Mouse (Mus musculus): ENCODE data around the gene Ddx19a. TPM values are rescaled to one million over a fixed set of nuclear protein-coding genes. Genes with fewer than 3 reads are reported as not detected.

Gene Ddx19a
- polyA plus RNA-seq (2014; fragmentation: Illumina TruSeq; extraction: RNeasy Lipid Tissue Mini Kit (QIAGEN cat#74804); ENCODE audit: low read depth, low replicate concordance) = 12.4 TPM

DNA sequence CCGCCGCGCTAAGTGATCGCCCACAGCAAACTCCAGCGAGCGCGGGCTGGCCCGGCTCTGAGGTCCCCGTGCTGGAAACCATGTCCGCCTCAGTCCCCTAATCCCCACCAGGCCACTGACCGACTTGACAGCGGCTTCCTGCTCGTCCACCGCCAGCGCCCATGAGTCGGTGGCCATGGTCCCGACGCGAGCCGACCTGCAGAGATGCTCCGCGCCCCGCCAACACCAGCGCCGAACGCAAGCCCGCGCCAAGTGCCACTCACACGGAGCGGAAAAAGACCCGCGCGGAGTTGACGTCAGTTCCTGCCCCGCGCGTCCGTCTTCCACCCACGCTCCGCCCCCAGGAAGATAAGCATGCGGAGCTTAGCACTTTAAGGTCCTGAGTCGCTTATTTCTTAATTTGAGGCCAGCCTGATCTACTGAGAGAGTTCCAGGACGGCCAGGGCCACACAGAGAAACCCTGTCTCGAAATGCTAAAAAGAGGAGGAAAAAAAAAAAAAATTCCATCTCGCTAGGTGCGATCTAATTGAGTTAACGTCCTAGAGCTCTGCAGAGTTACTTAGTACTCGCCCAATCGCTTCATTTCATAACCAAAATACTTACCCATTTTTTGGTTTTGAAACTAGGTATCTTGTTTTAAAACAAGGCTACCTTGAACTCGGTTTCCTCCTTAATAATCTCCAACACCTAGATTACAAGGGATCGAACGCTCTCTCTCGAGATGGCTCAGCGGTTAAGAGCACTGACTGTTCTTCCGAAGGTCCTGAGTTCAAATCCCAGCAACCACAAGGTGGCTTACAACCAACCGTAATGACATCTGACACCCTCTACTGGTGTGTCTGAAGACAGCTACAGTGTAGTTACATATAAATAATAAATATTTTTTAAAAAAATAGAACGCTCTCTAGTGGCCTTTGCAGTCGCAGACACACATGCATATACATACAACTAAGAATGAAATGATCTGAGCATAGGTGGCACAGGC is at the start of gene Ddx19a:
Gene Ddx19a, minus strand, starts transcription at position 254 of the 985 bp plus-strand sequence.

DNA sequence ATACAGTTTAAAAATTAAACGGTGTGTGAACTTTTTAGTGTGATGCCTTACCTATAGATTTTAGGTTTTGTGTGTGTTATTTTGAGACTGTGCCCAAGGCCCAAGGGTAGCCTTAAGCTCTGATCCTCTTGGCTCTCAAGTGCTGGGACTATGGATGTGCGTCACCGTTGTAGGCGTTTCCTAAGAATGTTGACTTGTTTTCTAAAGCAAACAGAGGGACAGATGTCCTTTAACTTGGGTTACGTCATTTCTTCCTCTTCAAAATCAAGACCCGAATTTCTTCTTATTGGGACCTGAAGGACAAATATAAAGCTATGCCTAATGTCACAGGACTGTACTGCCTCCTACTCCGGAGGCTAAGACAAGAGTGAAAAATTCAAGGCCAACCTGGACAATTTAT is 35.3 kb upstream of the Ddx19a start, which contains the start of gene Aars:
Gene Aars, plus strand, starts transcription at position 229 of the 400 bp plus-strand sequence.

DNA sequence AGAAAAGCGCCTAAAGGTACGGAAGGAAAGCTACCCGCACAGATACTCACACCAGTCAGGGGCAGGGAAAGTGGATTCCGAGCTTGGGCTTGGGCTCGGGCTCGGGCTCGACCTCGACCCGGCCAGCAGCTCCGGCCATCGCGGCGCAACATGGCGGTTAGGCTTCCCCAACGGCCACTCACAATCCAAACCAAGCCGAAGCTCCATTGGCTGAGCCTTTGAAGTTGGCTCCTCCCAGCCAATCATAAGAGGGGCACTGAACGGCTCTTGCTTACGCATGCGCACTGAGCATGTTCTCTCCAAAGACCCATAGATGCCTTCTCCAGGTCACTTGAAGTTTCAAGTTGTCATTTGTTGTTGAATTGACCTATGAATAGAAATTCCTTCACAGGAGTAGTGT is 34.0 kb upstream of the Ddx19a start, which contains the start of gene Ddx19b:
Gene Ddx19b, minus strand, starts transcription at position 180 of the 400 bp plus-strand sequence.

Other genes with a start within 250 kb of the Ddx19a start
- not detected for gene Il34, start 191.9 kb downstream of the Ddx19a start, polyA plus RNA-seq (2014; fragmentation: Illumina TruSeq; extraction: RNeasy Lipid Tissue Mini Kit (QIAGEN cat#74804); ENCODE audit: low read depth, low replicate concordance)
- 11.6 TPM for gene Cog4, start 151.2 kb downstream of the Ddx19a start, polyA plus RNA-seq (2014; fragmentation: Illumina TruSeq; extraction: RNeasy Lipid Tissue Mini Kit (QIAGEN cat#74804); ENCODE audit: low read depth, low replicate concordance)
- 11.0 TPM for gene Sf3b3, start 151.0 kb downstream of the Ddx19a start, polyA plus RNA-seq (2014; fragmentation: Illumina TruSeq; extraction: RNeasy Lipid Tissue Mini Kit (QIAGEN cat#74804); ENCODE audit: low read depth, low replicate concordance)
- 0.64 TPM for gene Fuk, start 95.3 kb downstream of the Ddx19a start, polyA plus RNA-seq (2014; fragmentation: Illumina TruSeq; extraction: RNeasy Lipid Tissue Mini Kit (QIAGEN cat#74804); ENCODE audit: low read depth, low replicate concordance)
- 0.34 TPM for gene St3gal2, start 77.9 kb downstream of the Ddx19a start, polyA plus RNA-seq (2014; fragmentation: Illumina TruSeq; extraction: RNeasy Lipid Tissue Mini Kit (QIAGEN cat#74804); ENCODE audit: low read depth, low replicate concordance)
- 9.0 TPM for gene Ddx19b, start 34.0 kb upstream of the Ddx19a start, polyA plus RNA-seq (2014; fragmentation: Illumina TruSeq; extraction: RNeasy Lipid Tissue Mini Kit (QIAGEN cat#74804); ENCODE audit: low read depth, low replicate concordance)
- 20.7 TPM for gene Aars, start 35.3 kb upstream of the Ddx19a start, polyA plus RNA-seq (2014; fragmentation: Illumina TruSeq; extraction: RNeasy Lipid Tissue Mini Kit (QIAGEN cat#74804); ENCODE audit: low read depth, low replicate concordance)
- gene Exosc6, start 58.5 kb upstream of the Ddx19a start, polyA plus RNA-seq (2014; fragmentation: Illumina TruSeq; extraction: RNeasy Lipid Tissue Mini Kit (QIAGEN cat#74804); ENCODE audit: low read depth, low replicate concordance) = 0.85 TPM
- not detected for gene Clec18a, start 94.6 kb upstream of the Ddx19a start, polyA plus RNA-seq (2014; fragmentation: Illumina TruSeq; extraction: RNeasy Lipid Tissue Mini Kit (QIAGEN cat#74804); ENCODE audit: low read depth, low replicate concordance)
- 9.8 TPM for gene Pdpr, start 96.8 kb upstream of the Ddx19a start, polyA plus RNA-seq (2014; fragmentation: Illumina TruSeq; extraction: RNeasy Lipid Tissue Mini Kit (QIAGEN cat#74804); ENCODE audit: low read depth, low replicate concordance)